Comparison of ENCODE assay signal across 27 mouse cellular contexts in genomic region chr6:72399967-72400366, GRCm38 (mm10). TPM values are rescaled to one million over a fixed set of nuclear protein-coding genes. Genes with fewer than 3 reads are reported as not detected.
DNase-seq lines count a peak whose midpoint lies in the region; ATAC-seq and TF ChIP-seq lines count a peak whose summit lies in the region.
"Had no signal": no experiment of that assay in that cellular context is flagged by ENCODE, and none has a peak within 500 bp of the region (broad histone marks: within the 10 kb centered on the region; RNA-seq: fewer than 3 reads in every experiment).

No protein-coding gene starts in this region.

- no peak overlapping the region for H3K9ac ChIP-seq in limb, embryonic 15.5 days
- no peak overlapping the region for H3K9ac ChIP-seq in midbrain, embryonic 11.5 days (ENCODE audit: low read length)
- no peak overlapping the region for H3K9ac ChIP-seq in midbrain, embryonic 16.5 days (ENCODE audit: low read depth, low read length)
- H3K9ac ChIP-seq: embryonic facial prominence, embryonic 12.5 days; embryonic facial prominence, embryonic 15.5 days; forebrain, postnatal 0 days; heart, embryonic 12.5 days; heart, embryonic 15.5 days; hindbrain, embryonic 15.5 days had no signal

- 0 out of 2 replicates have a peak, but pooled peaks have one; percentile 24 for ATAC-seq in limb, embryonic 15.5 days (ENCODE audit: insufficient number of reproducible peaks, low FRiP score, low TSS enrichment, low read depth)
- no peak for ATAC-seq in midbrain, embryonic 11.5 days (ENCODE audit: low FRiP score)
- no peak for ATAC-seq in midbrain, embryonic 16.5 days
- ATAC-seq: activated CD4-positive, CD25-positive, alpha-beta regulatory T cell, adult 4 months; CD4-positive, CD25-positive, alpha-beta regulatory T cell, adult 4 months; forebrain, embryonic 14.5 days; forebrain, postnatal 0 days had no signal

- no peak for DNase-seq in limb, embryonic 10.5 days (ENCODE audit: low spot score)
- DNase-seq in midbrain, embryonic 11.5 days (ENCODE audit: low spot score, missing footprints): peak; percentile 72
- peak; percentile 38 for DNase-seq in brain, embryonic 14.5 days (ENCODE audit: low read depth)
- DNase-seq in embryo, embryonic 11 days: peak; percentile 47
- no peak for DNase-seq in left cerebral cortex, adult 11 months (ENCODE audit: low spot score)
- no peak for DNase-seq in layer of hippocampus, adult 11-12 months (ENCODE audit: low spot score)
- DNase-seq: adrenal gland, adult 8-10 months; adrenal gland, postnatal 25 days; cerebellum, adult 18-20 months; cerebellum, adult 9-10 months; cerebellum, postnatal 14 days; forebrain, postnatal 0 days; gastrocnemius, adult 2 months; gastrocnemius, postnatal 14 days; heart, adult 11 months; heart, postnatal 10 days; heart, postnatal 36 days had no signal

- H3K27me3 ChIP-seq in limb, embryonic 15.5 days: no peaks in the 10 kb centered on the region
- H3K27me3 ChIP-seq in limb, embryonic 10.5 days (ENCODE audit: low read depth, poor library complexity, severe bottlenecking): no peaks in the 10 kb centered on the region
- H3K27me3 ChIP-seq in midbrain, embryonic 11.5 days (ENCODE audit: control insufficient read depth, insufficient read depth, low read length): no peaks in the 10 kb centered on the region
- no peaks in the 10 kb centered on the region; the same call in 1 of the 2 replicates for H3K27me3 ChIP-seq in midbrain, embryonic 16.5 days (ENCODE audit: control insufficient read depth, insufficient read depth, low read depth, low read length)
- H3K27me3 ChIP-seq: embryonic facial prominence, embryonic 12.5 days; embryonic facial prominence, embryonic 15.5 days; heart, embryonic 12.5 days; heart, embryonic 15.5 days; hindbrain, embryonic 15.5 days had no signal

- no peak for TF ChIP-seq POLR2A in brain, embryonic 14.5 days (IDR thresholded peaks at IDR 0.05; ENCODE audit: borderline replicate concordance, extremely low read depth, insufficient read depth, insufficient read length, poor library complexity, severe bottlenecking)

- H3K4me1 ChIP-seq in limb, embryonic 15.5 days: no peaks in the 10 kb centered on the region
- no peaks in the 10 kb centered on the region for H3K4me1 ChIP-seq in limb, embryonic 10.5 days
- no peaks in the 10 kb centered on the region for H3K4me1 ChIP-seq in midbrain, embryonic 11.5 days (ENCODE audit: control insufficient read depth, insufficient read depth, low read length)
- no peaks in the 10 kb centered on the region for H3K4me1 ChIP-seq in midbrain, embryonic 16.5 days (ENCODE audit: control insufficient read depth, insufficient read depth, low read length)
- H3K4me1 ChIP-seq: embryonic facial prominence, embryonic 12.5 days; embryonic facial prominence, embryonic 15.5 days; heart, embryonic 12.5 days; heart, embryonic 15.5 days; hindbrain, embryonic 15.5 days had no signal

- WGBS in limb, embryonic 15.5 days: 55% methylated on average over 2 of the region's 2 CpGs
- WGBS in limb, embryonic 10.5 days: 66% methylated on average over 2 of the region's 2 CpGs
- WGBS in midbrain, embryonic 11.5 days: 53% methylated on average over 2 of the region's 2 CpGs
- WGBS in midbrain, embryonic 16.5 days: 49% methylated on average over 2 of the region's 2 CpGs

- no peak overlapping the region for H3K27ac ChIP-seq in limb, embryonic 15.5 days
- no peak overlapping the region for H3K27ac ChIP-seq in limb, embryonic 10.5 days
- no peak overlapping the region for H3K27ac ChIP-seq in midbrain, embryonic 11.5 days (ENCODE audit: low read depth, low read length)
- no peak overlapping the region for H3K27ac ChIP-seq in midbrain, embryonic 16.5 days (ENCODE audit: low read length)
- H3K27ac ChIP-seq: embryonic facial prominence, embryonic 12.5 days; embryonic facial prominence, embryonic 15.5 days; gastrocnemius, adult 2 months; heart, embryonic 15.5 days; hindbrain, embryonic 15.5 days had no signal

- no peaks in the 10 kb centered on the region for H3K9me3 ChIP-seq in limb, embryonic 15.5 days
- H3K9me3 ChIP-seq in limb, embryonic 10.5 days (replicated peaks): no peaks in the 10 kb centered on the region
- no peaks in the 10 kb centered on the region for H3K9me3 ChIP-seq in midbrain, embryonic 11.5 days (ENCODE audit: control insufficient read depth, low read length)
- H3K9me3 ChIP-seq in midbrain, embryonic 16.5 days (replicated peaks; ENCODE audit: control insufficient read depth, low read length, poor library complexity, severe bottlenecking): no peaks in the 10 kb centered on the region
- H3K9me3 ChIP-seq: embryonic facial prominence, embryonic 12.5 days; embryonic facial prominence, embryonic 15.5 days; heart, embryonic 12.5 days; heart, embryonic 15.5 days; hindbrain, embryonic 15.5 days had no signal

- no peak for TF ChIP-seq CTCF in brain, embryonic 14.5 days (IDR thresholded peaks at IDR 0.05; ENCODE audit: borderline replicate concordance, extremely low read depth, insufficient read depth, insufficient read length)

- no peak overlapping the region for H3K4me3 ChIP-seq in limb, embryonic 15.5 days
- no peak overlapping the region for H3K4me3 ChIP-seq in limb, embryonic 10.5 days
- no peak overlapping the region for H3K4me3 ChIP-seq in midbrain, embryonic 11.5 days (ENCODE audit: low read depth, low read length)
- no peak overlapping the region for H3K4me3 ChIP-seq in midbrain, embryonic 16.5 days (ENCODE audit: low read depth, low read length)
- H3K4me3 ChIP-seq: embryonic facial prominence, embryonic 12.5 days; embryonic facial prominence, embryonic 15.5 days; gastrocnemius, adult 2 months; heart, embryonic 12.5 days; heart, embryonic 15.5 days; hindbrain, embryonic 15.5 days had no signal

- H3K4me2 ChIP-seq in limb, embryonic 15.5 days: no peak overlapping the region
- no peak overlapping the region for H3K4me2 ChIP-seq in midbrain, embryonic 11.5 days
- no peak overlapping the region for H3K4me2 ChIP-seq in midbrain, embryonic 16.5 days (ENCODE audit: low read length)
- H3K4me2 ChIP-seq: embryonic facial prominence, embryonic 12.5 days; embryonic facial prominence, embryonic 15.5 days; heart, embryonic 12.5 days; heart, embryonic 15.5 days; hindbrain, embryonic 15.5 days had no signal

- no peaks in the 10 kb centered on the region for H3K36me3 ChIP-seq in limb, embryonic 15.5 days
- H3K36me3 ChIP-seq in limb, embryonic 10.5 days: no peaks in the 10 kb centered on the region
- no peaks in the 10 kb centered on the region for H3K36me3 ChIP-seq in midbrain, embryonic 11.5 days (ENCODE audit: control insufficient read depth, insufficient read depth, low read length)
- no peaks in the 10 kb centered on the region for H3K36me3 ChIP-seq in midbrain, embryonic 16.5 days (ENCODE audit: control insufficient read depth, insufficient read depth, low read length)
- H3K36me3 ChIP-seq: embryonic facial prominence, embryonic 12.5 days; embryonic facial prominence, embryonic 15.5 days; heart, embryonic 12.5 days; heart, embryonic 15.5 days; hindbrain, embryonic 15.5 days had no signal

RNA-seq across cellular contexts. Expression of gene Vamp8, which starts 9.5 kb away (rescaled TPM):
- 174 and 184 TPM in 2 replicates for polyA plus RNA-seq in limb, embryonic 15.5 days (2015; fragmentation: Nextera tagmentation; extraction: Ambion mirVana)
- polyA plus RNA-seq in limb, embryonic 10.5 days (2016; fragmentation: Nextera tagmentation; extraction: Ambion mirVana): 67.5 and 81.7 TPM in 2 replicates
- 27.6 and 32.0 TPM in 2 replicates for polyA plus RNA-seq in midbrain, embryonic 11.5 days (2014; fragmentation: Nextera tagmentation; extraction: Ambion mirVana)
- 15.3 and 16.0 TPM in 2 replicates for polyA plus RNA-seq in midbrain, embryonic 16.5 days (2015; fragmentation: Nextera tagmentation; extraction: Ambion mirVana)
- 18.9 and 21.6 TPM in 2 replicates for polyA plus RNA-seq in brain, embryonic 14.5 days (2012; rRNA removed)

RNA-seq across cellular contexts. Expression of gene Ggcx, which starts 14.1 kb away (rescaled TPM):
- polyA plus RNA-seq in limb, embryonic 15.5 days (2015; fragmentation: Nextera tagmentation; extraction: Ambion mirVana): 48.0 and 52.6 TPM in 2 replicates
- 20.2 and 25.9 TPM in 2 replicates for polyA plus RNA-seq in limb, embryonic 10.5 days (2016; fragmentation: Nextera tagmentation; extraction: Ambion mirVana)
- polyA plus RNA-seq in midbrain, embryonic 11.5 days (2014; fragmentation: Nextera tagmentation; extraction: Ambion mirVana): 9.4 and 12.2 TPM in 2 replicates
- 14.3 and 15.2 TPM in 2 replicates for polyA plus RNA-seq in midbrain, embryonic 16.5 days (2015; fragmentation: Nextera tagmentation; extraction: Ambion mirVana)
- polyA plus RNA-seq in brain, embryonic 14.5 days (2012; rRNA removed): 16.5 and 20.8 TPM in 2 replicates

RNA-seq across cellular contexts. Expression of gene Vamp5, which starts 19.7 kb away (rescaled TPM):
- 20.5 and 22.2 TPM in 2 replicates for polyA plus RNA-seq in limb, embryonic 15.5 days (2015; fragmentation: Nextera tagmentation; extraction: Ambion mirVana)
- polyA plus RNA-seq in limb, embryonic 10.5 days (2016; fragmentation: Nextera tagmentation; extraction: Ambion mirVana): 19.1 and 19.7 TPM in 2 replicates
- 13.4 and 15.4 TPM in 2 replicates for polyA plus RNA-seq in midbrain, embryonic 11.5 days (2014; fragmentation: Nextera tagmentation; extraction: Ambion mirVana)
- 12.0 and 16.4 TPM in 2 replicates for polyA plus RNA-seq in midbrain, embryonic 16.5 days (2015; fragmentation: Nextera tagmentation; extraction: Ambion mirVana)
- 11.0 and 12.2 TPM in 2 replicates for polyA plus RNA-seq in brain, embryonic 14.5 days (2012; rRNA removed)

RNA-seq across cellular contexts. Expression of gene Rnf181, which starts 33.2 kb away (rescaled TPM):
- polyA plus RNA-seq in limb, embryonic 15.5 days (2015; fragmentation: Nextera tagmentation; extraction: Ambion mirVana): 97.2 and 99.0 TPM in 2 replicates
- polyA plus RNA-seq in limb, embryonic 10.5 days (2016; fragmentation: Nextera tagmentation; extraction: Ambion mirVana): 109 TPM in 2 replicates
- 102 TPM in 2 replicates for polyA plus RNA-seq in midbrain, embryonic 11.5 days (2014; fragmentation: Nextera tagmentation; extraction: Ambion mirVana)
- 124 and 126 TPM in 2 replicates for polyA plus RNA-seq in midbrain, embryonic 16.5 days (2015; fragmentation: Nextera tagmentation; extraction: Ambion mirVana)
- polyA plus RNA-seq in brain, embryonic 14.5 days (2012; rRNA removed): 73.1 and 75.4 TPM in 2 replicates

RNA-seq across cellular contexts. Expression of gene Mat2a, which starts 39.4 kb away (rescaled TPM):
- 334 and 355 TPM in 2 replicates for polyA plus RNA-seq in limb, embryonic 15.5 days (2015; fragmentation: Nextera tagmentation; extraction: Ambion mirVana)
- 481 and 493 TPM in 2 replicates for polyA plus RNA-seq in limb, embryonic 10.5 days (2016; fragmentation: Nextera tagmentation; extraction: Ambion mirVana)
- 463 and 499 TPM in 2 replicates for polyA plus RNA-seq in midbrain, embryonic 11.5 days (2014; fragmentation: Nextera tagmentation; extraction: Ambion mirVana)
- 348 and 379 TPM in 2 replicates for polyA plus RNA-seq in midbrain, embryonic 16.5 days (2015; fragmentation: Nextera tagmentation; extraction: Ambion mirVana)
- polyA plus RNA-seq in brain, embryonic 14.5 days (2012; rRNA removed): 274 and 357 TPM in 2 replicates

Comparison
In these comparisons a context has a peak if more than half of its experiments do, and no peak if none do; other contexts are left out.
1. DNase-seq: peak in midbrain, embryonic 11.5 days (single experiment), brain, embryonic 14.5 days (single experiment) and embryo, embryonic 11 days (single experiment); none in limb, embryonic 10.5 days (single experiment), left cerebral cortex, adult 11 months (single experiment) and layer of hippocampus, adult 11-12 months (single experiment).